Mouse (Mus musculus): ENCODE data around the gene Scarf2. TPM values are rescaled to one million over a fixed set of nuclear protein-coding genes. Genes with fewer than 3 reads are reported as not detected.

Scarf2 gene
- total RNA-seq, 2 experiments from 2014 or later = 4.5 to 4.9 TPM

Other genes with a start within 250 kb of the Scarf2 start
- gene Lrrc74b, start 236.0 kb upstream of the Scarf2 start, total RNA-seq (2021) = under 1 TPM in 1 of 2 experiments, not detected in 1; 0.19 TPM
- 1 to 10 TPM in 1 of 2 experiments, under 1 TPM in 1; 0.73 to 1.4 TPM for gene P2rx6, start 235.4 kb upstream of the Scarf2 start, total RNA-seq (2021)
- gene Slc7a4, start 214.1 kb upstream of the Scarf2 start, total RNA-seq (2021) = 1 to 10 TPM; 1.6 to 1.7 TPM
- 10 to 100 TPM; 19.4 to 23.2 TPM for gene Smpd4, start 177.9 kb upstream of the Scarf2 start, total RNA-seq (2021)
- gene Ccdc74a, start 150.8 kb upstream of the Scarf2 start, total RNA-seq (2021) = under 1 TPM in 1 of 2 experiments, not detected in 1; 0.60 TPM
- gene Med15, start 64.4 kb upstream of the Scarf2 start, total RNA-seq (2021) = 10 to 100 TPM; 26.2 to 26.6 TPM
- 10 to 100 TPM; 17.2 to 20.2 TPM for gene Klhl22, start 37.7 kb upstream of the Scarf2 start, total RNA-seq (2021)
- gene B830017H08Rik, start 35.8 kb downstream of the Scarf2 start, total RNA-seq (2021) = not detected
- gene Car15, start 41.1 kb downstream of the Scarf2 start, total RNA-seq (2021) = 1 to 10 TPM; 2.1 TPM
- under 1 TPM; 0.16 to 0.17 TPM for gene Gm20518, start 94.4 kb downstream of the Scarf2 start, total RNA-seq (2021)
- under 1 TPM; 0.11 to 0.14 TPM for gene Tssk1, start 96.9 kb downstream of the Scarf2 start, total RNA-seq (2021)
- 10 to 100 TPM; 47.3 to 48.6 TPM for gene Dgcr2, start 101.3 kb downstream of the Scarf2 start, total RNA-seq (2021)
- not detected for gene Tssk2, start 101.4 kb downstream of the Scarf2 start, total RNA-seq (2021)
- 10 to 100 TPM in 1 of 2 experiments, 1 to 10 TPM in 1; 8.7 to 10.6 TPM for gene Ess2, start 114.1 kb downstream of the Scarf2 start, total RNA-seq (2021)
- gene Gsc2, start 117.8 kb downstream of the Scarf2 start, total RNA-seq (2021) = not detected
- gene Slc25a1, start 130.9 kb downstream of the Scarf2 start, total RNA-seq (2021) = 10 to 100 TPM in 1 of 2 experiments, 1 to 10 TPM in 1; 5.9 to 13.9 TPM
- not detected for gene Vpreb2, start 183.1 kb downstream of the Scarf2 start, total RNA-seq (2021)